Mouse (Mus musculus) ES-E14 (cell line): ENCODE results near the gene Lrp1.

Experiments used
- CHD2 ChIP-seq: IDR thresholded peaks from 2 replicates; pipeline ENCODE4 v1.6.1; 2014; ENCODE audit warnings: mild to moderate bottlenecking, low read depth, low read length, inconsistent platforms
- HCFC1 ChIP-seq: IDR thresholded peaks from 2 replicates; pipeline ENCODE4 v1.6.1; 2012; ENCODE audit warnings: low read length, inconsistent platforms, borderline replicate concordance; ENCODE audit not compliant: insufficient read depth
- MAFK ChIP-seq: IDR thresholded peaks from 2 replicates; pipeline ENCODE4 v1.6.1; 2014; ENCODE audit warnings: mild to moderate bottlenecking, low read depth, low read length, inconsistent platforms; ENCODE audit not compliant: insufficient read depth
- ZC3H11A ChIP-seq: IDR thresholded peaks from 2 replicates; pipeline ENCODE4 v1.6.1; 2012; ENCODE audit warnings: low read depth, mild to moderate bottlenecking, inconsistent platforms, low read length, borderline replicate concordance

GRCm38 (mm10) chr10:127515983-127516459 lies 104.9 kb downstream of the Lrp1 start:
- TF ChIP-seq ZC3H11A, result no peak
- no peak for TF ChIP-seq HCFC1
- TF ChIP-seq CHD2, result no peak
- no peak for TF ChIP-seq MAFK
